Mouse (Mus musculus): ENCODE results near the gene Gm13271.
"Not testable (repeated sequence)": the region's sequence is repeated elsewhere in the genome, so short reads cannot be mapped to it uniquely, and the experiment has no call there.

The Gm13271 gene

DNA sequence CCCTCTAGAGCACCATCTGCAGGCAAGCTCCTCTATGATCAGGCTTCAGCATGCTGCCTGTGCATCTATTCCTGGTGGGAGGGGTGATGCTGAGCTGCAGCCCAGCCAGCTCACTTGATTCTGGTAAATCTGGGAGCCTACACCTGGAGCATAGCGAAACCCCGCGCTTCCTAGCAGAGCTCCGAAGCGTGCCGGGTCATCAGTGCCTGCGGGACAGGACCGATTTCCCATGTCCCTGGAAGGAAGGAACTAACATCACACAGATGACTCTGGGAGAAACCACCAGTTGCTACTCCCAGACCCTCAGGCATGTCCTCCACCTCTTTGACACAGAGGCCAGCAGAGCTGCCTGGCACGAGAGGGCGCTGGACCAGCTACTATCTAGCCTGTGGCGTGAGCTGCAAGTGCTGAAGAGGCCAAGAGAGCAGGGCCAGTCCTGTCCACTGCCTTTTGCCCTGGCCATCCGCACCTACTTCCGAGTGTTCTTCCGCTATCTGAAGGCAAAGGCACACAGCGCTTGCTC lies at the start of gene Gm13271:
TSS of gene Gm13271 (plus strand) at position 51 of the 523 bp plus-strand sequence.
- not testable (repeated sequence) for DNase-seq (ENCODE audit: low spot score)

DNA sequence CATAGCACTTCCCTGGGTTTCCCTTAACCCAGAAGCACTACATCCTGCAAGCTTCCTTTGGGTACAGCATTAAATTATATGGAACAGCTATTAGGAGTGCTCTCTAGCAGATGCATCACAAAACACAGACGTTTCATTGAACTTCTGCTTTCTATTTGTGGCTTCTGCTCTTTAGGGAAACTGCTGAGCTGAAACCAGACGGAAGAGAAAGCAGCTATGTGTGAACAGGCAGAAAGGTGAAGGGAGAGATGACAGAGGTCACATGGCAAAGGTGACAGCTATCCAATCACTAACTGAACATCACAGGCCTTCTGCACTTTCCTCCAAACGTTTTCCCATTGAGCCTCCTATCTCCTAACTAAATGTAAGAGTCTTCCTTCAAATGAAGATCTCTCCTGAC lies 48.7 kb upstream of the Gm13271 start:
- DNase-seq (ENCODE audit: low spot score) = no peak

DNA sequence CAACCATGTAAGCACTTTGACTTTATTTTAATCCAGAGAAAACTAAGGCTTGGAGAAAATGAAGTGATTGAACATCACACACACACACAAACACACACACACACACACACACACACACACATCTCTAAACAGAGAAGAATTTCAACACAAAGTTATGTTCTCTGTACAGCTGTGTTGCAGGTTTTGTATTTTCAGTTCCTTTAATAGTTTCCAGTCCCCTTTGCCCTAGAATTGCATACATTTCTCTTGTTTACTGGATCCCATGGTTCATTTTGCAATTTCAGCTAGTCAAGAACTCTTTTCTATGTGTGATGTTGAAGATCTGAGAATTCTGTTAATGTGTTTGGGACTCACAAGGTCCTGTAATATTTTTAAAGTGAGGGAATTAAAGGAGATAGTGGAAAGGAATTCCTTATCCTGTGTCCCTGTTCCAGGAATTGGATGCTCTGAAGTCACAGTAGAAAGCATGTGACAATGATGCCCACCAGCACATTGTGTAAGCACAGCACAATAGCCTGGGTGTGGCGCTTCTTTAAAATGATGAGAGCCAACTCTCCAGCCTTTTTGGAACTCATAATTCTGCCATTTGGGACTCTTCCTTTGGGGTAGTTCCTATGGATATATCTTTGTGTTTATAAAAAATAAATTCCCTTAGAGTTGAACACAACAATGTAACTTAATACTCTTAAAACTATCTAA lies 47.4 kb upstream of the Gm13271 start:
- DNase-seq (ENCODE audit: low spot score) = no peak

DNA sequence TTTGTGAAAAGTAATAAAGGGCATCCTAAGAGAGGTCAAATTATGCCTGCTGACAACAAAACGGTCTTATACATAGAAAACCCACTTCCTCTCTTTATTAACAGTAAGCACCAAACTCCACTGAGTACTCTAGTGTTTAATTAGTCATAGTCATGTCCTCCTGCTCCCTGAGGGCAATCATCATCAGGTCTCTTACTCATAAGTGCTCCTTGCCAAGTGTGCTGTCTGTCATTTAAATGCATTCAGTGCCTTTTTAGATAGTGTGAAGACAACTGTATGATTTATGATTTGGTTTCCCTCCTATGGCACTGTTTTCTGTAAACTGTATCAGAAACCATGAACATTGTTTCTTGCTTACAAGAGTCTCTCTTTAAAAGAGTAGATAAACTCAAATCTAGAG lies 40.4 kb upstream of the Gm13271 start:
- no peak for DNase-seq (ENCODE audit: low spot score)

DNA sequence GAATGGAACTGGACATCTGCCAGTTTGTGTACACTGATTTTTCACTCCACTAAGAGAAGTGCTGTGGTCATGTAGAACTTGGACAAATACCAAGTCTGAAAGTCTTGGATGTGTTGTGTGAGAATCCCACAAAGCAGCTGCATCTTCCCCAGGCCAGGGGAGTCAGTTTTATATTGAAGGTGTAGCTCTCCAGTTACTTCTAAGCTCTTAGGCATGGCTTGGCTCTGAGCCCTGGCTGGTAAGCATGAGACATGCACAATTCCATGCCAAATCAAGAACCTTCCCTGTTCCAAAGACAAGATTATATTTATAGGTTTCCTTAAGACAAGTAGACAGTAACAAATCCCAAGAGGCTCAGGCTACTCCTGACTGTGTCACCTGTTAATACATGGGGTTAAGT lies 39.6 kb upstream of the Gm13271 start:
- no peak for DNase-seq (ENCODE audit: low spot score)

DNA sequence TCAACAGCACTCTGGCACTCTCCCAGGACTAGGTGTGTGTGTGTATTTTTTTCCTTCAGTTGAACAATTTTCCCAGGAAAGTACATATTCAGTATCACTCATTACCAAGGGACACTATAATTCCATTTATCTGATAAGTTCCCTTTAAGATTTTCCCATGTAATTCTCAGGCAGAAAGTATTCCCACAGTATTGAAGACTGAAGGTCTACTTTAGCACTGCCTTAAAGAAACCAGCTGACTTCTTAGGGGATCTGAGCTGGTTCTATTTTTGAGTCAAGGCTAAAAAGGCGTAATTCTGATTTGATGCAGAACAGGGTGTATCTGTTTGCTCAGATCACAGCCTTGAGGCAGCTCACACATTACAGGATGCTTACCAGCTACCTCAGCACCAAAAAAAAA lies 36.0 kb upstream of the Gm13271 start:
- no peak for DNase-seq (ENCODE audit: low spot score)

DNA sequence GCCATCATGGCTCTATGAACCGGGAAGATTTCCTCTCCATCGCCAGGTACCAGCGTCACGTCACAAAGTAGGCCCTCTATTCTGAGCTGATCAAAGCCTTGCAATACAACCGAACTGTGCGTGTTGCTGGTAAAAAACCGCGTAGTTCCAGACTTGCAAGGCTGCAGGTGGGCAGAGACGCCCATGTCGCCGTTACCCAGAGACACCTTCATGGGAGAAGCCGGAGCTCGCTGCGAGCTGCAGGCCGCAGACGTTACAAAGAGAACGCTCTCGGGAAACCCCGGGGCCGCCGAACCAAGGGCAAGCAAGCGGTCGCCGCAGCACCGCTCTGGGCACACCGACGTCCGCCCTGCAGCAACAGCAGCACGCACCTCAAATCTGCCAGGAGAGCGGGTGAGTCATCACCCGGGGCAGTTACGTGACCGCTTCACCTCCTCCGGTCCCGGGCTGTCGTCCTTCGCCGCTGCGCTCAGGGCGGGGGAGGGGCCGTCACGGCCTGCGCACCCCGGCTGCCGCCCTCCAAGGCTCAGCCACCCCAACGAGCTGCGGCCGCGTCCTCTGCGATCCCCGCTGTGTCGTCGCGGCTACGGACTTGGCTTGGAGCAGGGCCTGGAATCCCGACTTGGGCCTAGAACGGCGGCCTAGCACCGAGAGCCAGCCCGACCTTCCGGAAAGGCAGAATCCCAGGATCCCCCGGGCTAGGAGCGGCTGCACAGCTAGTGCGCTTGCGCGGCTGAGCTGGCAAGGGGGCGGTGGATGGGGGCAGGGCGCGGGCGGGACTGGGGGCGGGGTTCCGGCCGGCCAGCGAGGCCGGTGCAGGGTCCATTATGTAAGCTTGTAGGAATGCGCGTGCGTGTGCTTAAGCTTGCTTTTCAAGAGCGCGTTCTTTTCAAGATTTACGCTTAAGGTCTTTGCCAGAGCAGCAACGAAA lies 32.6 kb upstream of the Gm13271 start, which contains the start of the genes Gm26566 and Klhl9:
TSS of gene Gm26566 (plus strand) at position 15 of the 931 bp plus-strand sequence.
TSS of gene Klhl9 (minus strand) at position 675 of the 931 bp plus-strand sequence.
- peak; percentile 97 for DNase-seq (ENCODE audit: low spot score)

DNA sequence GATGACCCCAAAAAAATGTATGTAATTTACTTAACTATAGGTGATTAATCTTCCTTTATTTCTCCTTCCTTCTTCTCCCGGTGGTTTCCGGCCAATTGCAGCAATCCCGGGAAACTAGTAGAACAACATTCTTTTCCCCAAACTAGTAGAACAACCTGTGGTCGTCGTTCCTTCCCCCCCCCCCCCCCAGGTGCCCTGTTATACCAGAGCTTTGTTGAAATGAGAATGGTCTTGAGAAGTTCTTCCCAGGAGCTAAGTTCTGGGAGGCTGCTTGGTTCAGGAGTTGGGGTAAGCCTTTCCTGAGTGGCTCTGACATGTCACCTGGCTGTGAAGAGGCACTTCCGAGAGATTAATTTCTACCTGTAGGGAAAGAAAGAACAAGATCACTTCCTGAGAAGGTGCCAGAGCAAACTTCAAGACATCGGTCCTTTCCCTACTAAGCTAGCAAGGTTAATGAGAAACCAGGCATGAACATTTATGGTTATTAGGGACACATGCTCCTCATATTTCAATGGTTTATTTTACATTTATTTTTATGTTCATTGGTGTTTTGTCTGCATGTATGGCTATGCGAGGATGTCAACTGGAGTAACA lies 31.1 kb upstream of the Gm13271 start:
- DNase-seq (ENCODE audit: low spot score) = no peak

DNA sequence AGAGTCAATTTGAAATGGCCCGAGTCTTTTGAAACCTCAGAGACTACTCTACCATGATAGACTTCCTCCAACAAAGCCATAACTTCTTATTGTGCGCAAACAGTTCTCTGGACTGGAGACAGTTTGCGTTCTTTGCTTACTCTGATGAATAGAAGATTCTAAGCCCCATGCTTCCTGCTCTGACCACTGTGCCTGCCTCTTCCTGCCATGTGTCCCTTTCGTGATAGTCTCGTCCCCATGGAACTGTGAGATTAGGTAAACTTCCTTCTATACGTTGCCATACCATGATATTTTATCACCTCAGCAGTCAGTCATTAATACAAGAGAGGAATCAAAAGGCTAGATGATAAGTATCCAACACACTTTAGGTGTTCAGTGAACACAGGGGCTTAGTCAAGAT lies 27.9 kb upstream of the Gm13271 start:
- no peak for DNase-seq (ENCODE audit: low spot score)

DNA sequence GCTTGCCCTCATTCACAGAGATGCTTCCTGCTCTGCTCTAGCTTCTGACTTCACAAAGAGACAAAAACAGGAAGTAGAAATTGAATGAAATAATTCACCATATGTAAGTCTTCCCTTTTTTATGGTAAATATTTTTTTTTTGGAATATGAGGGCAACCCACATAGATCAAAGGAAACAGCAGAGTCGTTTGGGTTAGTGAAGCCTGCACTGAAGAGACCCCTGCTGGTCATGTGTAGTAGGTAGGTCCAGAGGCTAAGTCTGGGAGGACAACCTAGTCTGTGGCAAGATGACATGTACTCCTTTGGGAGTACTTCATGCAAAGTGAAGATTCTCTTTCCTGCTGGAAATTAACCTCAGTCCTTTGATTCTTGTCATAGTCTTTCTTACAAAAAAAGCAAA lies 27.3 kb upstream of the Gm13271 start:
- DNase-seq (ENCODE audit: low spot score) = peak; percentile 64

DNA sequence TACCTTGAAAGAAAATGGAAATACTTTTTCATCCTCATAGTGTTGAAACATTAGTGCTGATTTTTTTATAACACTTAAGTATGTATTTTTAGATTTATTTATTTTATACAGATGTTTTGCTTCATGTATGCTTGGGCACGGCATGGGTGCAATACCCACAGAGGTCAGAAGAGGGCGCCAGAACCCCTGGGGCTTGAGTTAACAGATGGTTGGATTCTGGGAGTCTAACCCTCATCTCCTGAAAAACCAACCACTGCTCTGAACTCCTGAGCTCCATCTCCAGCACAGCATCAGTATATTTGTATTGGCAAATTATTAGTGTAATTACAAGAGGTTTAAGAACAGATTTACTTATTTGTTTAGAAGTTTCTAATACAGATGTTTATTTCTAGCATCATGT lies 16.2 kb upstream of the Gm13271 start:
- DNase-seq (ENCODE audit: low spot score) = peak; percentile 86

DNA sequence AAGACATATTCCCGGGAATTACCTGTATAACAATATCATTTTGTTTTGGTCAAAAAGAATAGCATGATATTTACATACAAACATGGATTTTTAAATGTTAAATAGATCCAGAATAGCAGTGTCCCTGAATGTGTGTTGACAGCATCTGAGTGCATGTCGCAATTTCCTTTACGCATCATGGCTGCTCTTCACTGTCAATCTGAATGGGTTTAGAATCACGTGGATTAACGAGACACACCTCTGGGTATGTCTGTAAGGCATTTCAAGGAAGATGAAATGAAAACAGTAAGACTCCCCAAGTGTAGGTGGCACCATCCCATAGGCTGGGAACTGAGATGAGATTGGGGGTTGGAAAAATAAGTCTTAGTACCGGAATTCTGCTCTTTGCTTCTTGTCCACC lies 15.6 kb upstream of the Gm13271 start:
- no peak for DNase-seq (ENCODE audit: low spot score)

DNA sequence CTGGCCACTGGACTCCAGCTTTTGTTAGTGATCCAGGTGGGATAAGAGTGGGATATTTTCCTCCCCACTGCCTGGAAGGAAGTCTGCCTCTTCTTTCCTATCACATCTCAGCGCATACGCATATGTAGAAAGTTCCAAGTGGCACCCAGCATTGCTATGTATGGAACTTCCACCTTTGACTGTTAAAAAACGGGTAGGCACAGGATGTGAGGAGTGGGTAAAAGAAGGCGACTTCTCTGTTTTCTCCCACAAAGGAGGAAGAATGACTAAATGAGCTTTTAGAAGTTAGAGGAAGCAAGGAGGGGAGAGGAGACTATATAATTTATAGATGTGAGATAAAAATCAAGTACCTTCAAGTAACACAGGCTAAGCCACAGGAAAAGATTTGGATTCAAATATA lies 13.2 kb upstream of the Gm13271 start:
- no peak for DNase-seq (ENCODE audit: low spot score)

DNA sequence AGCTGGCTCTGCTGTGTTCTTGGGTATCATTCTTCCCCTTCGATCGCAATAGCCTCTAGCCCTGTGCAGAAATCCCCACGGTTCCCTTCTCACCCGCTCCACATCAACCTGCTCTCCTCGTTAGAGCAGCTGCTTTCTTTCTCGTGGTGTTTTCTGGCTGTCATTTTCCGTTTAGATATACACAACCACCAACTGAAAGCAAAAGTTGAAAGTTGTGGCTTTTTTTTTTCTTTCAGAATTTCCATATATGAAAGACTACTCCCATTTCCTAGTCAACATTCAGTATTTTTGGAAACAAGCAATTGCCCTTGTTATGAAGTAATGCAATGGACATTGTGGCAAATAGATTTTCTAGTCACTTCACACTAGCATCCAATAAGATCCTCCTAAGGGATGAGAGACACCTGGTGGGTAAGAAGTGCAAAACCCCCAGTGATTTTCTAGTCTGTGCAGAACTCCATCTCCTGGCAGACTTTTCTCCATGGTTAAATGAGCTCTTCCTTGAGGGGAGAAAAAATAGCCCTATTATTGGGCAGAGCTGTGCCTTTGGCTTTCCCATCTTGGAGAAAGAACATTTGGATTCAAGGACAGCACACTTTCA lies 11.8 kb upstream of the Gm13271 start:
- DNase-seq (ENCODE audit: low spot score) = no peak

DNA sequence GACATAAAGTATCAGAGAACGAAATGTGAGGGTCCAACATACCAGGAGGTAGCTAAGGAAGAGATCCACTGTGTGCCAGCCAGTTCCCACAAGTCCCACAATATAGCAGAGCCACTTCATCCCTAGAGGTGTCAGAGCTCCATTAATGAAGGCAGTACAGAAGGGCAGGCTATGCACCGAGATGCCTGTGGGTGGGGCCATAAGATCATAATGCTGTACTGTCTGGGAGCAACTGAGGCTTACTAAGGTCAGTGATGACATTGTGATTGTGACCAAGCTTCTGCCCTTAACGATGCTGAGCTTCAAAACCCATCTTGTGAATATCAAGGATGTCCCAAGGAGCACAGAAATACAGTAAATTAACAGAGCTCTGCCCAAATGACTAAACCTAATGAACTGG lies 10.5 kb upstream of the Gm13271 start:
- DNase-seq (ENCODE audit: low spot score) = no peak

DNA sequence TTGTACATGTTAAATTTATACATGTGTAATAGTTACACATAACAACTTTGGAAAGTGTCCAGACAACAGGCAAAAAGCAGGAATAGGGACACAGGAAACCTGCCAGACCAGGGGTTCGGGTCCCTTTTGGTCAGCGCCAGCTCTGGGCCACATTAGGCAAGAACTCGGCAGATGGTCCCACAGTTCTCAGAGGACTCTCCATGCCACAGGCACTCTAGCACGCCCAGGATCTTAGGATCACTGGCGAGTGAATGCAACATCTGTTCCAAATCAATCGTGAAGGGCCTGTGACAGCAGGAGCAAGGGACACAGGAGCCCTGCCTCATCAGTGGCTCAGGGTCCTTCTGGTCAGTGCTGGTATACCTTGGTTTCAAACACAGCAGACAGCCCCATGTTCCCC lies 4.7 kb upstream of the Gm13271 start:
- DNase-seq (ENCODE audit: low spot score) = no peak

DNA sequence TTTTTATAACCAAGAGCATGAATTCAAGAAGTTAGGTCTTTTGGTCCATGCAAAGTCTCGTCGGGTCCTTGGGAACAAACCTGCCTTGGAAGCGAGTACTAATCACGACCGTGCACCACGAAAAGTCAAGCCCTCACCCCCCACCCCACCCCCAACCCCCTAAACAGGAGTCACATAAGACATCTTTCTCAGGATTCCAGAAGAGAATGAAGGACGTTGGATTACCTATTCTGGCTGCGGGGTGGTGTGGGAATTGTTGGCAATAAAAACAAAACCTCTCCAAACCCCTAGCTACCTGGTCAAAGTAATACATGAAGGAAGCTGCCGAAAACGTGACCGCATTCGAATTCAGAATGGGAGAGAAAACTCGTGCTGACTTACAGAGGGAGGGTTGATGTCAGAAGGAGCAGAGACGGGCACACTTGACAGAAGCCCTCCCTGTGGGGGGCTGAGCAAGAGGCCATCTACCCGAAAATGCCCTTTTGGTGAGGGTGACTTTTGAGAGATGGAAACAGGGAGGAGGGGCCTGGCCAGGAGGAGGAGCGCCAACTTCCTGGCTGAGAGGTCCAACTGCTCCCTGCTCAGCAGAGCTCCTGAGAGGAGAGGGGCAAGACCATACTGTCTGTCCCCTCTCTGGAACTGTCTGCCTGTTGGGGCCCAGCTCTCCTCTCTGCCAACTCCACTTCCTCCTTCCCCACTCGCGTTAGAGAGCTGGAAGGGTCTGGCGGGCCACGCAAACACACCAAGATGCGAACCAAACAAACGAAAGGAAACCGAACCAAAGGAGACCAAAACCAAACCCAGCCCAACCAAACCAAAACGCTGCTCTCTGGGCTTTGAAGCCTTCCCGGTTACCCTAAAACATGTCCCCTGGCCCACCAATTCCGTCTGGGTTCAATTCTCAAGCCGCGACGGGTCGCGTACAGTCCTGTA lies 2.2 kb downstream of the Gm13271 start:
- DNase-seq (ENCODE audit: low spot score) = peak; percentile 34

DNA sequence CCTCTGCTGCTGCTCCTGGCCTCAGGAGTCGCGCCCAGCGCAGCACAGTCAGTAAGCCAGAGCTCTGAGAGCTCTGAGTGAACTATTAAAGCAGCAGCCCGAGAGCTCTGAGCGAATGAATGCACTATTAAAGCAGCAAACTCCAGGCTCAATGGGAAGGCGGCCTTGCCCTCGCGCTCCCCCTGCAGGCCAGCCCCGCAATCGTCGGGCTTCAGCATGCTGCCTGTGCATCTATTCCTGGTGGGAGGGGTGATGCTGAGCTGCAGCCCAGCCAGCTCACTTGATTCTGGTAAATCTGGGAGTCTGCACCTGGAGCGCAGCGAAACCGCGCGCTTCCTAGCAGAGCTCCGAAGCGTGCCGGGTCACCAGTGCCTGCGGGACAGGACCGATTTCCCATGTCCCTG lies 3.0 kb downstream of the Gm13271 start:
- peak; percentile 91 for DNase-seq (ENCODE audit: low spot score)

DNA sequence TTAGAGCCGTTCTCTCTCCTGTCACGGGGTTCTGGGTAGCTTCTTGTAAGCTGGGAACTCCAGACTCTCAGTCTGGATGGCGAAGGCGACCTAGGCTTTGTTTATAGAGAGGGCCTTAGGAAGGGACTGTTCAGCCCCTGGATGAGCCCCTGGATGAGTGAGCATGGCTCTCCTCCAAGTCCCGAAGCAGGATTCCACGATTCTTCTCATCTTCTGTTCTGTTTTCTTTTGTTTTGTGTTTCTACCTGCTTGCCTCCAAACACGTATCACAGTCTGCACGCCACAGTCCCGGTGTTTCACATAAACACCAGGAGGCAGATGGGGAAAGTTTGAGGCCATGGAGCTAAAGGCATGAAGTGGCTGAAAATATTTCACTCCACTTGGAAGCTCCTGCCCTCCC lies 4.1 kb downstream of the Gm13271 start:
- not testable (repeated sequence) for DNase-seq (ENCODE audit: low spot score)

DNA sequence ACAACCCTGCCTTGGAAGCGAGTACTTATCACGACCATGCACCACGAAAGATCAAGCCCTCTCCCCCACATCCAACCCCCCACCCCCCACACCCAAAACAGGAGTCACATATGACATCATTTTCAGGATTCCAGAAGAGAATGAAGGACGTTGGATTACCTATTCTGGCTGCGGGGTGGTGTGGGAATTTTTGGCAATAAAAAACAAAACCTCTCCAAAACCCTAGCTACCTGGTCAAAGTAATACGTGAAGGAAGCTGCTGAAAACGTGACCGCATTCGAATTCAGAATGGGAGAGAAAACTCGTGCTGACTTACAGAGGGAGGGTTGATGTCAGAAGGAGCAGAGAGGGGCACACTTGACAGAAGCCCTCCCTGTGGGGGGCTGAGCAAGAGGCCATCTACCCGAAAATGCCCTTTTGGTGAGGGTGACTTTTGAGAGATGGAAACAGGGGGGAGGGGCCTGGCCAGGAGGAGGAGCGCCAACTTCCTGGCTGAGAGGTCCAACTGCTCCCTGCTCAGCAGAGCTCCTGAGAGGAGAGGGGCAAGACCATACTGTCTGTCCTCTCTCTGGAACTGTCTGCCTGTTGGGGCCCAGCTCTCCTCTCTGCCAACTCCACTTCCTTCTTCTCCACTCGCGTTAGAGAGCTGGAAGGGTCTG lies 5.1 kb downstream of the Gm13271 start, which contains the start of gene Gm13283:
TSS of gene Gm13283 (plus strand) at position 510 of the 659 bp plus-strand sequence.
- DNase-seq (ENCODE audit: low spot score) = not testable (repeated sequence)

Measured in embryo, embryonic 10.5 days (tissue).